Mouse (Mus musculus) limb, embryonic 15.5 days (tissue): ENCODE data around the gene Atp6v0a1. TPM values are rescaled to one million over a fixed set of nuclear protein-coding genes. Genes with fewer than 3 reads are reported as not detected.

Experiments
- ATAC-seq: fragments of 200-750 bp; cut with Nextera tagmentation; 2 replicates; pipeline ENCODE4 v1.8.0; 2017; ENCODE audit warnings: low read depth, moderate TSS enrichment; ENCODE audit not compliant: insufficient number of reproducible peaks, low FRiP score, low TSS enrichment
- H3K27ac ChIP-seq: fragments of 300-500 bp; sonication (generic); 2 replicates; pipeline ENCODE4 v1.5.1; 2015; ENCODE audit warnings: moderate library complexity, mild to moderate bottlenecking, inconsistent platforms
- H3K27me3 ChIP-seq: fragments of 300-500 bp; sonication (generic); 2 replicates; pipeline ENCODE4 v1.6.1; 2015; ENCODE audit warnings: inconsistent platforms
- H3K36me3 ChIP-seq: fragments of 300-500 bp; sonication (generic); 2 replicates; pipeline ENCODE4 v1.6.1; 2015; ENCODE audit warnings: inconsistent platforms
- H3K4me1 ChIP-seq: fragments of 300-500 bp; sonication (generic); 2 replicates; pipeline ENCODE4 v1.6.1; 2015; ENCODE audit warnings: inconsistent platforms
- H3K4me2 ChIP-seq: fragments of 300-500 bp; sonication (generic); 2 replicates; pipeline ENCODE4 v1.6.1; 2015; ENCODE audit warnings: mild to moderate bottlenecking, inconsistent platforms
- H3K4me3 ChIP-seq: fragments of 300-500 bp; sonication (generic); 2 replicates; pipeline ENCODE4 v1.5.1; 2015; ENCODE audit warnings: mild to moderate bottlenecking, inconsistent platforms
- H3K9ac ChIP-seq: fragments of 300-500 bp; sonication (generic); 2 replicates; pipeline ENCODE4 v1.6.1; 2015; ENCODE audit warnings: inconsistent platforms
- H3K9me3 ChIP-seq: fragments of 300-500 bp; sonication (generic); 2 replicates; pipeline ENCODE4 v1.6.1; 2016; ENCODE audit warnings: inconsistent platforms
- WGBS: fragments of 180-500 bp; shearing (Covaris S2); methylation state at CpG from one replicate; pipeline ENCODE4 v1.1.7; 2015; 5-methylcytosine and 5-hydroxymethylcytosine counted together
- polyA plus RNA-seq: library from polyadenylated mRNA; unstranded; fragments of >200 nt; fragmentation: Nextera tagmentation; extraction: Ambion mirVana; gene quantifications from 2 replicates; pipeline ENCODE4 v1.2.1, GENCODE M21; 2015

Atp6v0a1 gene
- polyA plus RNA-seq, 1 experiment from 2014 or later = 43.6 TPM

DNA sequence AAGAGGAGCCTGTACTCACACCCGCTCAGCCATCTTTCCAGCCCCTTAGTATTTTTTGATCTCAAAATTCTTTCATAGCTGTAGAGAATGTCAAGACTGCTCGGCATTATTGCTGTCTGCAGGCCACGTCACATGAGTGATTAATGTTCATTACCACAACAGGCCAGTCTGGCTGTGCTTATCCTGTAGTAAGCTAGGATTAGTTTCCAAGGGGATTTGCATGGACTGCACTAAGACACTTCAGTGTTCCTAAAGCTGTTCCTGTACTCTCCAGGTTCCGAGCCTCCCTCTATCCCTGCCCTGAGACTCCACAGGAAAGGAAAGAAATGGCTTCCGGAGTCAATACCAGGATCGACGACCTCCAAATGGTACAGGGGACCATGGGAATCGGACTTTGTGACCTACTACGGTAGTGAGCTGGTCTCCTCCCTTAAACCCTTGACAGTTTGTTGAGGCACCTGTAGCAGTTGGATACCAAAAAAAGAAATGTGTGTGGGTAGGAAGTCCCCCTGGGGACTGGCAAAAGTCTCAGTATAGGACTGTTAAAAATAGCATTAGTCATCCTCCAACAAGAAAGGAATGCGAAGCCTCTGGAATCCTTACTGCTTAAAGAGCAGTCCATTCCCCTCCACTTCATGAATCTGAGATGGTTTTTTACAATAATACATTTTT lies 21.0 kb downstream of the Atp6v0a1 start:
- no peak for ATAC-seq
- H3K27me3 ChIP-seq = no peaks in the 10 kb centered on the region
- WGBS = 68% methylated on average over 10 of the region's 10 CpGs
- H3K4me2 ChIP-seq = no peak overlapping the region
- peaks cover 54% of the 10 kb centered on the region for H3K36me3 ChIP-seq
- H3K4me1 ChIP-seq = no peaks in the 10 kb centered on the region
- H3K27ac ChIP-seq = 0 out of 2 replicates have a peak overlapping the region, but pooled peaks have one; percentile 6
- H3K9ac ChIP-seq = no peak overlapping the region
- H3K9me3 ChIP-seq = no peaks in the 10 kb centered on the region
- H3K4me3 ChIP-seq = no peak overlapping the region

- H3K4me2 ChIP-seq = no peak overlapping the region
- H3K27me3 ChIP-seq = no peaks in the 10 kb centered on the region
- no peak for ATAC-seq
- H3K27ac ChIP-seq = no peak overlapping the region
- 89% methylated on average over 4 of the region's 4 CpGs for WGBS
- H3K36me3 ChIP-seq = peaks cover 53% of the 10 kb centered on the region
- H3K9ac ChIP-seq = no peak overlapping the region
- H3K9me3 ChIP-seq = no peaks in the 10 kb centered on the region
- H3K4me1 ChIP-seq = no peaks in the 10 kb centered on the region
- H3K4me3 ChIP-seq = no peak overlapping the region
Observed at GRCm38 (mm10) chr11:101030808-101031156, 21.5 kb downstream of the Atp6v0a1 start.

GRCm38 (mm10) chr11:101031470-101031869 lies 22.2 kb downstream of the Atp6v0a1 start:
- WGBS = 95% methylated on average over 1 of the region's 1 CpGs
- H3K9me3 ChIP-seq = no peaks in the 10 kb centered on the region
- no peak overlapping the region for H3K27ac ChIP-seq
- ATAC-seq = no peak
- no peak overlapping the region for H3K9ac ChIP-seq
- no peaks in the 10 kb centered on the region for H3K4me1 ChIP-seq
- H3K4me3 ChIP-seq = no peak overlapping the region
- no peak overlapping the region for H3K4me2 ChIP-seq
- H3K36me3 ChIP-seq = peaks cover 55% of the 10 kb centered on the region
- H3K27me3 ChIP-seq = no peaks in the 10 kb centered on the region

DNA sequence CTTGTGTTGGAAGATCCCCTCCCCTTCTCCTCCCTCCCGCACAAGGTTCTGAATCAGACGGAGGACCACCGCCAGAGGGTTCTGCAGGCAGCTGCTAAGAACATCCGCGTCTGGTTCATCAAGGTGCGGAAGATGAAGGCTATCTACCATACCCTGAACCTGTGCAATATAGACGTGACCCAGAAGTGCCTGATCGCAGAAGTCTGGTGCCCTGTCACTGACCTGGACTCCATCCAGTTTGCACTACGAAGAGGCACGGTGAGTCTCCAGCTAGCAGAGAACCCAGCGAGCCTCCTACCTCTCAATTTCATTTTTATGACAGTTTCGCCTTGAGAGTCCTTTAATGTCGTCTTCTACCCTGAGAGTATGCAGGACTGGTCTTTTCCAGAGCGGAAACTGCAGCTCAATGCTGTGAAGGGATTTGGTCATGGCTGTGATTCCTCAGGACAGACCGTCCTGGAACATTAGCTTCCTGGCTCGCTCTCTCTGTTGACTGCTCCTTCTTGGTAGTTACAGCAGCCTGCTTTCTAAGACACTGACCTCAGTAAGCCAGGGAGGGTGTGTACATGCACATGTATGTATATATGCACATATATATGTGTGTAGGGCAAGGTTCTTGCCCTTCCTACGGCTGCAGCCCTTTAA lies 24.7 kb downstream of the Atp6v0a1 start:
- no peak overlapping the region for H3K27ac ChIP-seq
- no peak overlapping the region for H3K4me2 ChIP-seq
- peaks cover 66% of the 10 kb centered on the region for H3K36me3 ChIP-seq
- no peaks in the 10 kb centered on the region for H3K4me1 ChIP-seq
- H3K4me3 ChIP-seq = no peak overlapping the region
- WGBS = 94% methylated on average over 17 of the region's 17 CpGs
- no peaks in the 10 kb centered on the region for H3K27me3 ChIP-seq
- ATAC-seq = no peak
- no peaks in the 10 kb centered on the region for H3K9me3 ChIP-seq
- H3K9ac ChIP-seq = no peak overlapping the region

GRCm38 (mm10) chr11:101034614-101035327 lies 25.5 kb downstream of the Atp6v0a1 start:
- H3K27ac ChIP-seq = no peak overlapping the region
- H3K4me1 ChIP-seq = no peaks in the 10 kb centered on the region
- 90% methylated on average over 8 of the region's 8 CpGs for WGBS
- no peak for ATAC-seq
- H3K4me2 ChIP-seq = no peak overlapping the region
- no peak overlapping the region for H3K9ac ChIP-seq
- no peaks in the 10 kb centered on the region for H3K9me3 ChIP-seq
- H3K36me3 ChIP-seq = peaks cover 70% of the 10 kb centered on the region
- no peak overlapping the region for H3K4me3 ChIP-seq
- H3K27me3 ChIP-seq = no peaks in the 10 kb centered on the region

DNA sequence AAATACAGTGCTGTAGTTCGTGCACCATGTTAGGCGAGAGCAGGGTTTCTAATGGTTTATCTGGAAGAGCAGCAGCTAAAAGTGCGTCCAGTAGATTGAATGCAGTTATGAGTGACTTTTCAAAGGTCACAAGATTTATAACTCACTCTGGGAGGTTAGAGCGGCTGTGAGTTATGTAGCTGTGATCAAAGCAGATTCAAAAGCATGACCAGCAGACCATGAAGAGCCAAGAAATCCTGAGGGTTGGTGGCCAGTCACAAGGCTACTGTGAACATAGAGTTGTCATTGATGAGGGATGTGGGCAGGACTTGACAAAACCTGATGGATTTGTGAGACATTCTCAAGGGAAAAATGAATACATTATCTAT lies 26.1 kb downstream of the Atp6v0a1 start:
- no peak for ATAC-seq
- Histone ChIP-seq H3K4me2 (no peak overlapping the region), H3K36me3 (peaks cover 70% of the 10 kb centered on the region), H3K27me3 (no peaks in the 10 kb centered on the region), H3K9me3 (no peaks in the 10 kb centered on the region), H3K9ac (no peak overlapping the region), H3K4me3 (no peak overlapping the region), H3K4me1 (no peaks in the 10 kb centered on the region), H3K27ac (no peak overlapping the region)
- 77% methylated on average over 4 of the region's 4 CpGs for WGBS

DNA sequence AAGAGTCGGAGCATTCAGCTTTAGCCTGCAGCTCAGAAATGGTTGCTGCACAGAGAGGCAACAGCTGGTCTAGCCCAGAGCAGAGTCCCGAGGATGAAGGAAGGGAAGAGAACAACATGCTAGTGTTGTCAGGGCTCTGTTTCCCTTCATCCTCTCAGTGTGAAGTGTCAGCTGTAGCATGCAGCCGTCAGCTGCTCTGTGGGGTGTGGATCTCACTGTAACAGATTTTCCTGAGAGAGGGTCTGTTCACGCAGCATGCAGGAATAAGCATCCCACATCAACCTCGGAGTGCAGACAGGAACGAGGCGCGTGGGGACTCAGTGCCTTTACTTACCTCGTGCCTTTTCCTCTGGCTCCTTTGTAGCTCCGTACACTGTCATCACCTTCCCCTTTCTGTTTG lies 28.5 kb downstream of the Atp6v0a1 start:
- no peak overlapping the region for H3K27ac ChIP-seq
- H3K4me1 ChIP-seq = no peaks in the 10 kb centered on the region
- no peaks in the 10 kb centered on the region for H3K9me3 ChIP-seq
- H3K36me3 ChIP-seq = peaks cover 75% of the 10 kb centered on the region
- H3K27me3 ChIP-seq = no peaks in the 10 kb centered on the region
- ATAC-seq = no peak
- H3K4me2 ChIP-seq = no peak overlapping the region
- no peak overlapping the region for H3K4me3 ChIP-seq
- H3K9ac ChIP-seq = no peak overlapping the region
- WGBS = 88% methylated on average over 10 of the region's 10 CpGs

GRCm38 (mm10) chr11:101045826-101046225 lies 36.6 kb downstream of the Atp6v0a1 start:
- Histone ChIP-seq H3K4me2 (no peak overlapping the region), H3K4me1 (no peaks in the 10 kb centered on the region), H3K9me3 (no peaks in the 10 kb centered on the region), H3K4me3 (no peak overlapping the region), H3K9ac (no peak overlapping the region), H3K27me3 (no peaks in the 10 kb centered on the region), H3K36me3 (peaks cover 86% of the 10 kb centered on the region), H3K27ac (no peak overlapping the region)
- 90% methylated on average over 4 of the region's 4 CpGs for WGBS
- ATAC-seq = no peak

DNA sequence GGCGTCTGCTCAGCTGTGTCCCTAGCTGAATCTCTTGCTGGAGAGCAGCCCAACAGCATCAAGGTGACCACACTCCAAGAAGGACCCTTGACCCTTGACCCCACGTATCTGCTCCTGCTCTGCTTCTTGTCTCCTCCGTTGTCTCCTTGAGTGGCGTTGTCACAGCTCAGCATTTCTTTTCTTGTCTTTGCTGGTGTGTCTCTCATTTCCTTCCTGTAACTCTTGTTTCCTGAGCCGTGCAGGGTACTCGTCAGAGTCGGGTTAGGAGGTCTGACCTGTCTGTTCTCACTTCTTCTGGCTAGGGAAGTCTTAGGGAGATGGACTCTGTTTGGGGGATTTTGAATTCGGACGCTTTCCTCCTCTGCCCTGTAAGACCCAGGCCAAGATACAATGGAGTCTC lies 37.2 kb downstream of the Atp6v0a1 start:
- Histone ChIP-seq H3K4me3 (no peak overlapping the region), H3K27ac (no peak overlapping the region), H3K36me3 (peaks cover 86% of the 10 kb centered on the region), H3K27me3 (no peaks in the 10 kb centered on the region), H3K9me3 (no peaks in the 10 kb centered on the region), H3K4me2 (no peak overlapping the region), H3K4me1 (no peaks in the 10 kb centered on the region), H3K9ac (no peak overlapping the region)
- ATAC-seq = no peak
- 72% methylated on average over 9 of the region's 9 CpGs for WGBS

DNA sequence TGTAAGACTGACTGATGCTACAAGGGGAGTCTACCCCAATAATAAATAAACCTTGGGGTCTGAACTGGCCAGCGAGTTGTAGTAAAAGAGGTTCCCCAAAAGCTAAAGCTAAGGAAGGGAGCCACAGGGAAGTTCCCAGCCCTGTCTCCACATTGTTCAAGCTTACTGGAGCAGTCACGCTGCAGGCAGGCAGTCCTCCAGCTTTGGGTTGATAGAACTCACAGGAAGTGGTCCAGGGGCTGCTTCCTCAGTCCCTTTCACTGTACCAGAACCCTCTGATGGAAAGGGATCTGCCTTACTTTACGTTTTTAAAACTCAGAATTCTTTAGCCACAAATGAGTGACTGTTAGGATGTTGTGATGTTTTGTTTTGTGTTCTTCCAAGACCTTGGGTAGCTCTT lies 38.2 kb downstream of the Atp6v0a1 start:
- H3K27ac ChIP-seq = no peak overlapping the region
- ATAC-seq = no peak
- H3K9me3 ChIP-seq = no peaks in the 10 kb centered on the region
- H3K4me3 ChIP-seq = no peak overlapping the region
- WGBS = 85% methylated on average over 3 of the region's 3 CpGs
- H3K36me3 ChIP-seq = peaks cover 88% of the 10 kb centered on the region
- no peak overlapping the region for H3K4me2 ChIP-seq
- H3K9ac ChIP-seq = no peak overlapping the region
- no peaks in the 10 kb centered on the region for H3K4me1 ChIP-seq
- no peaks in the 10 kb centered on the region for H3K27me3 ChIP-seq

- H3K27ac ChIP-seq = no peak overlapping the region
- H3K36me3 ChIP-seq = peaks cover 80% of the 10 kb centered on the region
- no peaks in the 10 kb centered on the region for H3K4me1 ChIP-seq
- H3K9ac ChIP-seq = no peak overlapping the region
- no peak overlapping the region for H3K4me3 ChIP-seq
- 92% methylated on average over 9 of the region's 9 CpGs for WGBS
- no peaks in the 10 kb centered on the region for H3K27me3 ChIP-seq
- no peaks in the 10 kb centered on the region for H3K9me3 ChIP-seq
- ATAC-seq = no peak
- no peak overlapping the region for H3K4me2 ChIP-seq
Observed at GRCm38 (mm10) chr11:101050359-101050758, 41.1 kb downstream of the Atp6v0a1 start.

DNA sequence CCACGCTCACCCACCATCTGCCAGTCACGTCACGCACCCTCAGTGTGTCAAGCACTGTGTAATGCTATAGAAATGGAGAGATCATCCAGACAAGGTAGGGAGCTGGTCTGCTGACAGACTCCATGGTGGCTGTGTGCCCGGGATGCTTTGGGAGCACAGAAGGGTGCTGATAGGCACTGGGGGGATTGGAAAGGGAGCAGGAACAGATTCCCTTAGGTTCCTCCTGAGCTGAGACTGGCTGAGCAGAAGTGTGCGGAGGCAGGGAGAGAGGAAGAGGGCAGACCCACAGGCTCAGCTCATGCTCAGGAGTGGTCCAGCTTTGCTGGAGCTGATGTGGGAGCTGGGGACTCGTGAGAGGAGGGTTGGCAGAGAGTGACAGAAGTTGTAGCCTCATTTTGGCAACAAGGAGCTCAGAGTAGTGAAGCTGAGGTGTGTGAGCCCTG lies 41.8 kb downstream of the Atp6v0a1 start:
- no peak overlapping the region for H3K27ac ChIP-seq
- H3K9me3 ChIP-seq = no peaks in the 10 kb centered on the region
- H3K36me3 ChIP-seq = peaks cover 76% of the 10 kb centered on the region
- no peaks in the 10 kb centered on the region for H3K27me3 ChIP-seq
- H3K9ac ChIP-seq = no peak overlapping the region
- ATAC-seq = no peak
- no peaks in the 10 kb centered on the region for H3K4me1 ChIP-seq
- no peak overlapping the region for H3K4me2 ChIP-seq
- no peak overlapping the region for H3K4me3 ChIP-seq
- WGBS = 85% methylated on average over 6 of the region's 6 CpGs
